Mouse (Mus musculus): ENCODE results near the gene Gm3012. TPM values are rescaled to one million over a fixed set of nuclear protein-coding genes. Genes with fewer than 3 reads are reported as not detected.

Gene Gm3012
- polyA plus RNA-seq (2015; fragmentation: Illumina TruSeq; extraction: RNeasy Lipid Tissue Mini Kit (QIAGEN cat#74804); ENCODE audit: insufficient read depth, low read depth, low replicate concordance): not detected

GRCm38 (mm10) chr14:3634212-3634611 is at the start of gene Gm3012:
Gm3012 (plus strand) TSS chr14:3634512.

GRCm38 (mm10) chr14:3651730-3652129 is 17.4 kb downstream of the Gm3012 start, which contains the start of gene Gm3020:
Gm3020 (plus strand) TSS chr14:3652030.

GRCm38 (mm10) chr14:3688483-3688882 is 54.2 kb downstream of the Gm3012 start, which contains the start of gene Gm3043:
Gm3043 (plus strand) TSS chr14:3688783.

Other genes starting within 250 kb of the Gm3012 start
- not detected for gene Gm10413, start 239.4 kb upstream of the Gm3012 start, polyA plus RNA-seq (2015; fragmentation: Illumina TruSeq; extraction: RNeasy Lipid Tissue Mini Kit (QIAGEN cat#74804); ENCODE audit: insufficient read depth, low read depth, low replicate concordance)
- gene Gm10409, start 221.9 kb upstream of the Gm3012 start, polyA plus RNA-seq (2015; fragmentation: Illumina TruSeq; extraction: RNeasy Lipid Tissue Mini Kit (QIAGEN cat#74804); ENCODE audit: insufficient read depth, low read depth, low replicate concordance): not detected
- gene Gm3005, start 206.4 kb upstream of the Gm3012 start, polyA plus RNA-seq (2015; fragmentation: Illumina TruSeq; extraction: RNeasy Lipid Tissue Mini Kit (QIAGEN cat#74804); ENCODE audit: insufficient read depth, low read depth, low replicate concordance): not detected
- not detected for gene Gm10408, start 185.1 kb upstream of the Gm3012 start, polyA plus RNA-seq (2015; fragmentation: Illumina TruSeq; extraction: RNeasy Lipid Tissue Mini Kit (QIAGEN cat#74804); ENCODE audit: insufficient read depth, low read depth, low replicate concordance)
- gene Gm3020, start 17.5 kb downstream of the Gm3012 start, polyA plus RNA-seq (2015; fragmentation: Illumina TruSeq; extraction: RNeasy Lipid Tissue Mini Kit (QIAGEN cat#74804); ENCODE audit: insufficient read depth, low read depth, low replicate concordance): not detected
- gene Gm3043, start 54.3 kb downstream of the Gm3012 start, polyA plus RNA-seq (2015; fragmentation: Illumina TruSeq; extraction: RNeasy Lipid Tissue Mini Kit (QIAGEN cat#74804); ENCODE audit: insufficient read depth, low read depth, low replicate concordance): not detected
- not detected for gene Gm3002, start 175.6 kb downstream of the Gm3012 start, polyA plus RNA-seq (2015; fragmentation: Illumina TruSeq; extraction: RNeasy Lipid Tissue Mini Kit (QIAGEN cat#74804); ENCODE audit: insufficient read depth, low read depth, low replicate concordance)
- not detected for gene Gm3033, start 211.7 kb downstream of the Gm3012 start, polyA plus RNA-seq (2015; fragmentation: Illumina TruSeq; extraction: RNeasy Lipid Tissue Mini Kit (QIAGEN cat#74804); ENCODE audit: insufficient read depth, low read depth, low replicate concordance)
- not detected for gene Gm2916, start 249.7 kb downstream of the Gm3012 start, polyA plus RNA-seq (2015; fragmentation: Illumina TruSeq; extraction: RNeasy Lipid Tissue Mini Kit (QIAGEN cat#74804); ENCODE audit: insufficient read depth, low read depth, low replicate concordance)